Mouse (Mus musculus) adrenal gland, adult 18-20 months (tissue): ENCODE results near the gene Gm49776. TPM values are rescaled to one million over a fixed set of nuclear protein-coding genes. Genes with fewer than 3 reads are reported as not detected.
"Not testable (repeated sequence)": the region's sequence is repeated elsewhere in the genome, so short reads cannot be mapped to it uniquely, and the experiment has no call there.

Source experiments
- DNase-seq, 2 experiments: peaks; one replicate each; pipeline ENCODE4 v3.0.0; 2021 to 2022; ENCODE audit warnings: low spot score in 2 of 2
- microRNA-seq, 2 experiments: library from miRNA; unstranded; fragments of <30 nt; microRNA quantifications; one replicate each; pipeline ENCODE4 v1.2.0; 2021; ENCODE audit warnings: borderline number of aligned reads in 2 of 2
- total RNA-seq, 2 experiments: library from RNA; stranded (reverse); gene quantifications; 1 replicate in 1 of 2; 2 replicates in 1 of 2; pipeline ENCODE4 v1.2.3; 2021

Gene Gm49776
- total RNA-seq, 2 experiments from 2014 or later = not detected

- DNase-seq = no peak
Measured at GRCm38 (mm10) chr16:18203430-18204091, 54.6 kb downstream of the Gm49776 start.

DNA sequence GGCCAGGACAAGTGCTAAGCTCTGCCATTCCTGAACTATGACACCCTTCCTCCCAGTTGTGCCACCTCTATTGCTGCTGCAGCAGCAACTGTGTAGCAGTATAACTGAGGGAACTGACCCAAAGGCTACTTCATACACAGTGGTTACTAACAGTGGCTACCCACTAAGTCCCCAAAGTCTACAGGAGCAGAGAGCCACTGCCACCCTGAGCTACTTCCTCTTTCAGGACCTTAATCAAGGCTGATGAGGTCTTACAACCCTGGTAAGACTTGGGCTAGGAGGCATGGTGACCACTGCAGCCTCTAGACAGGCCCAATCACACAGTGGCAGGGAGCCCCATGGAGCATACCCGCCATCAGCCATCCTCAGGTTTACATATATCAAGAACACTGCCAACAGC is 56.1 kb downstream of the Gm49776 start:
- no peak for DNase-seq

DNA sequence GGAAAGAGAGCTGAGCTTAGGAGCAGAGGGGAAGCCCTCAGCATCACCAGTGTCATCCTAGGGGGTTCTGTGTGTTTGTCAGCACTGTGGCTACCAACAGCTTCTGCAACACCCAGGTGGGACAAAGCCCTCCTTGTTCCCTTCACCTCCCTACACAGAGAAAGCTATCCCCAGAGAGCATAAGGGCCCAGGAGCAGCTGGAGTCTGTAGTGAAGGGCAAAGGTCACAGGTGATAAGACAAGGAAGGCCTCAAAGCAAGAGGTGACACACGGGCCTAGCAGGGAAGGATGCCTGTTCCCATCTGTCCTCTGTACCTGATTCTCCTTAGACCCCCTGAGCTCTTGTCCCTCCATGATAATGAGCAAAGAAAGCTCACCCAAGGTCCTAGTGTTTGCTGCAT is 56.5 kb downstream of the Gm49776 start:
- no peak for DNase-seq

- DNase-seq = no peak
Measured at GRCm38 (mm10) chr16:18200062-18200461, 58.1 kb downstream of the Gm49776 start.

DNA sequence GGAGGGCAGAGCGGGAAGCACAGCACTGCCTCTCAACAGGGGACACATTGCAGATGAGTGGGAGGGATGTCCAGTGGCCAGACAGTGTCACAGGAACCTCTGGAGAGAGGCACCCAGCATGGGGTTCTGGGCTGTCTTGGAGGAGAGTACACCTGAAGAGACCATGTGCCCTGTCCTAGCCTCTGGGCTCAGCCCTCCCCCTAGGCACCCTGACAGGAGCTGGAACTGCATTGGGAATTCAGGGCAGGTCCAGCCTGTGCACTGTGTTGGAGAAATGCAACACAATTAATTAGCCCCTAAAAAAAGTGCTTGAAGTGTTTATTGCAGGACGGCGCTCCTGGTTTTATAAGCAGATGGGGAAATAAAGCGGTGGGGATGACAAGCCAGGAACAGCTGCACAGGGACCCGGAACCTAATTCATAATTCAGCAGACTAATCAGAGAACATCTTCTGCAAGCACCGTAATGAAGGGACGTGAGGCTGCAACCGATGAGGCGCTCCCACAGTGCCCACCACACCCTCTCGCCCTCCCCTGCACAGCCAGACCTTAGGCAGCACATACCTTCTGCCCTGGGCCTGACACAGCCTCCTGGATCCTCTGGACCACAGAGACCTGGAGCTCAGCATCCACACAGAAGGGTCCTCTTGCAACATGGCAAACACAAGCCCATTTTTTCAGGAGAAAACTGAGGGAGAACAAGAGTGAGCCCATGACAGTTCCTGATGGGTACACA is 59.6 kb downstream of the Gm49776 start:
- DNase-seq = no peak

GRCm38 (mm10) chr16:18197881-18198280 is 60.2 kb downstream of the Gm49776 start:
- no peak for DNase-seq

DNA sequence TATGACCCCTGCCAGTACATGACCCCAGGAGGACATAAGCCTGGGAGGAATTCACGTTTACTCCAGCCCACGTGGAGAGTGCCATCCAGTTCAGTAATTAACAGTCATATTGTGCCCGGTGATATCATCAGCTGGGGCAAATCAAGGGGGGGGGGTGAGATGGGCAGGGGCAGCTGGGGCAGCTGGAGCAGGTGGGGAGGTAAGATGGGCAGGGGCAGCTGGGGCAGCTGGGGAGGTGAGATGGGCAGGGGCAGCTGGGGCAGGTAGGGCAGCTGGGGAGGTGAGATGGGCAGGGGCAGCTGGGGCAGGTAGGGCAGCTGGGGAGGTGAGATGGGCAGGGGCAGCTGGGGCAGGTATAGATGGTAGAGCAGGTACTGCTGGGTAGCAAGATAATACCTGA is 62.6 kb downstream of the Gm49776 start:
- DNase-seq = not testable (repeated sequence)

Small RNAs within 50 kb of the gene (microRNA-seq; reads per million reads assigned to microRNA genes)
- gene Gm24572 (0 to 2.4 reads per million in 2 experiments), gene Mir1306 (134 to 298 reads per million in 2 experiments)

Other genes with a start within 250 kb of the Gm49776 start
- gene Dgcr6, start 205.5 kb downstream of the Gm49776 start, total RNA-seq = 10 to 100 TPM; 79.7 to 83.3 TPM
- gene Prodh, start 168.1 kb downstream of the Gm49776 start, total RNA-seq = 10 to 100 TPM; 18.5 to 53.8 TPM
- gene Rtn4r, start 130.7 kb downstream of the Gm49776 start, total RNA-seq = under 1 TPM; 0.20 to 0.26 TPM
- gene Ccdc188, start 40.4 kb downstream of the Gm49776 start, total RNA-seq = not detected
- 10 to 100 TPM; 20.6 to 21.2 TPM for gene Zdhhc8, start 23.2 kb downstream of the Gm49776 start, total RNA-seq
- 10 to 100 TPM; 41.8 to 44.1 TPM for gene Trmt2a, start 9.6 kb downstream of the Gm49776 start, total RNA-seq
- 100 to 1,000 TPM; 114 to 143 TPM for gene Ranbp1, start 9.6 kb downstream of the Gm49776 start, total RNA-seq
- gene Dgcr8, start 30.9 kb upstream of the Gm49776 start, total RNA-seq = 10 to 100 TPM; 19.4 to 27.3 TPM
- gene Tango2, start 89.8 kb upstream of the Gm49776 start, total RNA-seq = 10 to 100 TPM; 24.2 to 31.3 TPM
- 10 to 100 TPM; 26.6 to 27.5 TPM for gene Arvcf, start 89.9 kb upstream of the Gm49776 start, total RNA-seq
- 10 to 100 TPM; 75.6 to 98.9 TPM for gene Txnrd2, start 168.1 kb upstream of the Gm49776 start, total RNA-seq
- 100 to 1,000 TPM; 191 to 384 TPM for gene Comt, start 168.5 kb upstream of the Gm49776 start, total RNA-seq
- 1 to 10 TPM; 4.0 to 5.4 TPM for gene Gnb1l, start 240.4 kb upstream of the Gm49776 start, total RNA-seq
- 1 to 10 TPM; 5.1 to 6.7 TPM for gene Rtl10, start 240.6 kb upstream of the Gm49776 start, total RNA-seq